Mouse (Mus musculus): ENCODE results near the gene Tgfb2. TPM values are rescaled to one million over a fixed set of nuclear protein-coding genes. Genes with fewer than 3 reads are reported as not detected.

Gene Tgfb2
- 11.0 and 12.2 TPM in 2 replicates for polyA plus RNA-seq (2015; fragmentation: Nextera tagmentation; extraction: Ambion mirVana)

DNA sequence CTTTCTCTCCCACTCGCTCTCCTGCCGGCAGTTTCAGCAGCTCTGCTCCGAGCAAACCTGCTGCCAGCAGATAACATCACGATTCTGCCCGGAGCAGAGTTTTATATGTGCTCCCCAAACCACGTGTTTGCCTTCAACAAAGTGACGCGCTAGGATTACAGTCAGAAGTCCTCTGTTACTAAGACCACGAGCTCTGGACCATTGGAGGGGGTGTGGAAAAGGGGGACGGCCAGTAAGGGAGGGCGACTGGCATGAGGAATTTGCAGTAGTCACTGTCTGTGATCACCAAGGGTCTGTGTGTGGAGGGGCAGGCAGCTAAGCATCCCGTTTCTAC lies at the start of gene Tgfb2:
Gene Tgfb2 (minus strand): TSS at position 75 of the 334 bp plus-strand sequence.
- 4% methylated on average over 12 of the region's 12 CpGs for WGBS
- peak within 1 kb of the TSS; percentile 93 for H3K4me2 ChIP-seq (ENCODE audit: low read depth, low read length)
- H3K4me3 ChIP-seq (ENCODE audit: low read length), result peak within 1 kb of the TSS; percentile 67
- H3K9ac ChIP-seq (ENCODE audit: low read depth, low read length), result peak within 1 kb of the TSS; percentile 76
- peaks cover 23% of the 10 kb centered on the region for H3K4me1 ChIP-seq (ENCODE audit: control insufficient read depth, insufficient read depth, low read length)
- H3K9me3 ChIP-seq (ENCODE audit: control insufficient read depth, low read length), result no peaks in the 10 kb centered on the region
- ATAC-seq, result no peak; the same call in 1 of the 2 replicates
- H3K27ac ChIP-seq (ENCODE audit: low read length), result peak within 1 kb of the TSS; percentile 63
- H3K27me3 ChIP-seq (replicated peaks; ENCODE audit: control insufficient read depth, insufficient read depth, low read length), result no peaks in the 10 kb centered on the region
- H3K36me3 ChIP-seq (ENCODE audit: control insufficient read depth, insufficient read depth, low read length), result no peaks in the 10 kb centered on the region

DNA sequence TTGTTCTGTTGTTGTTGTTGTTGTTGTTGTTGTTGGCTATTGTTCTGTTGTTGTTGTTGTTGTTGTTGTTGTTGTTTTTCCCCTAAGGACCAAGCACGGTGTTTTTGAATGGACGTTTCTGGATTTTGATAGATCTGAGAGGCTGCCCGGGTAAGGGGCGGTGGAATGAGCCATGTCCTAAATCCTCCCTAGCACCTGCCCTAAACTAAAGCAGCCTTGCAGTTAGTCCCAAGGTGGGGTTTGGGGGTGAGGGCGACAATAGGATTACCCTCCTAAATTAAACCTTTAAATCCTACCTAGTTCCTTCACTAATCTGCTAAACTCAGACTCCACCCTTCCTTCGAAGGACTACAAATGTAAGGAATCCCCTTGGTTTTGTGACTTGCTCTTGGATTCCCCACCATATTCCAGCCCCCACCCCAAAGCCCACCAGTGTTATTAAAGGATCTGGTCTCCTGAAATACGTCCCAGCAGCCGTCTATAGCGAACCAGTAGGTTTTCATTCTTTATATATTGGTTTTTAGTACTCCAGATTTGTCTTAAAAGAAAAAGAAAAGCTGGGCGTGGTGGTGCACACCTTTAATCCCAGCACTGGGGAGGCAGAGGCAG lies 44.0 kb upstream of the Tgfb2 start:
- no peaks in the 10 kb centered on the region for H3K27me3 ChIP-seq (replicated peaks; ENCODE audit: control insufficient read depth, insufficient read depth, low read length)
- peak overlapping the region; percentile 54 for H3K4me2 ChIP-seq (ENCODE audit: low read depth, low read length)
- H3K4me1 ChIP-seq (ENCODE audit: control insufficient read depth, insufficient read depth, low read length), result peaks cover 13% of the 10 kb centered on the region
- WGBS, result 36% methylated on average over 10 of the region's 10 CpGs
- H3K9ac ChIP-seq (ENCODE audit: low read depth, low read length), result peak overlapping the region; percentile 88
- peak; percentile 73 for ATAC-seq
- no peaks in the 10 kb centered on the region for H3K36me3 ChIP-seq (ENCODE audit: control insufficient read depth, insufficient read depth, low read length)
- H3K9me3 ChIP-seq (ENCODE audit: control insufficient read depth, low read length), result no peaks in the 10 kb centered on the region
- H3K4me3 ChIP-seq (ENCODE audit: low read length), result peak overlapping the region; percentile 86
- H3K27ac ChIP-seq (ENCODE audit: low read length), result peak overlapping the region; percentile 75

DNA sequence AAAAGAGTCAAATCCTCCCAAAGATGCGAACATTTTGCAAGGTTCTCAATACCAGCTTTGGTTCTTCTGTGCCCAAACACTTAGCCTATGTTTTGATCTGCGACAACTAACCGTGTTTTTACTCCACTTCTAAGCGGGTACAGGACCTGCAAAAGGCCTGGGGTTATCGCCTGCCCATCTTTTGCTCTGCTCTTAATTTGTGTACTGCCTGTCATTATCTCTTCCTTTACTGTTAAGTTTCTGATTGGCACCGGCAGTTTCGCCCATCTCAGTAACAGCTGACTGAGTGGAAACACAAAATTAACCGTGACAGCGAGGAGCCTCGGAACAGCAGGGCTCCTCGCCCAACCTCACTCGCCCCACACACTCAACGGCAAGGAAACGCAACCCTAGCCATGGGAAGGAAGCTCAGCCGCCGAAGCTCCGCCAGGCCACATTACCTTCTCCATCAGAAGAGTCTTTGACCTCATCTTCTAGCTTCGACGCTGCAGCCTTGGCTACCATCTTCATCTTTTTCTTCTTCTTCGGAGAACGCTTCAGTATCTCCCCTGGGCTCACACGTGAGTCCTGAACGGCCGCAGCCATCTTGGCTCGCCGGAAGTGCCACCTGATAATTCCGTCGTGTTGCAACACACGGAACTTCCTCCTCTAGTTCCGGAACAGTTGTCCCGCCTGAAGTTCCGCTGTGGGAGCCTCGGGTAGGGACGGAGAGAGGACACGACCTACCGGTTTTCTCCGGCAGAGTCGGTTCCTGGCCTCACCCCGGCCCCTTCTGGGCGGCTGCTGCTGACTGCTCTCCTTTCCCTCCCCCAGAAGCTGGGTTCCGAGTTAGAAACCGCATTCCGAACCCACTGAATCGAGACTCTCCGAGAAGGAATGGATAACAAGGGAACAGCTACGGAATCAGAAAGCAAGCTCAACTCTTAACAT lies 43.2 kb upstream of the Tgfb2 start, which contains the start of gene Rrp15:
Gene Rrp15 (minus strand): TSS at position 635 of the 930 bp plus-strand sequence.
- Histone ChIP-seq H3K27ac (ENCODE audit: low read length) (peak within 1 kb of the TSS; percentile 75), H3K9me3 (ENCODE audit: control insufficient read depth, low read length) (no peaks in the 10 kb centered on the region), H3K4me2 (ENCODE audit: low read depth, low read length) (peak within 1 kb of the TSS; percentile 60), H3K36me3 (ENCODE audit: control insufficient read depth, insufficient read depth, low read length) (no peaks in the 10 kb centered on the region), H3K4me1 (ENCODE audit: control insufficient read depth, insufficient read depth, low read length) (peaks cover 13% of the 10 kb centered on the region), H3K27me3 (replicated peaks; ENCODE audit: control insufficient read depth, insufficient read depth, low read length) (no peaks in the 10 kb centered on the region), H3K4me3 (ENCODE audit: low read length) (peak within 1 kb of the TSS; percentile 86), H3K9ac (ENCODE audit: low read depth, low read length) (peak within 1 kb of the TSS; percentile 88)
- peak; percentile 98 for ATAC-seq
- WGBS, result under 1% methylated on average over 46 of the region's 46 CpGs

DNA sequence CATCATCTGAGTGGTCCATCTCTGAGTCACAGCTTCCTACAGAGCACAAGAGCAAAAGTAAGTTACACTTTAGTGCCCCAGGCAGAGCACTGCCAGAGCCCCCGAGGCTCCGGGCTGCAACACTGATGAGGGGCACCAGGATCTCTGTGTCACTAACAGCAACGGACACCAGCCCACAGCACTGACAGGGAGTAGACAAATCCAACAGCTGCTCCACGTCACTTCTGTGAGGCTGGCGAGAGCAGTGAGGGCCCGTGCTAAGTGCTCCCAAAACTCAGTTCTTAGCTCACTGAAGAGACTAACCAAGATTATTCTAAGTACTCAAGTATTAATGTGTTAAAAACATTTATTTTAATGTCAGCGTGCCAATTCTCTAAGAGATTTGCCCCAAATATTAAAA lies 34.0 kb upstream of the Tgfb2 start:
- Histone ChIP-seq H3K4me2 (ENCODE audit: low read depth, low read length) (no peak overlapping the region), H3K27ac (ENCODE audit: low read length) (no peak overlapping the region), H3K4me1 (ENCODE audit: control insufficient read depth, insufficient read depth, low read length) (0 out of 2 replicates have a peak, but pooled peaks cover 4% of the 10 kb centered on the region), H3K9me3 (ENCODE audit: control insufficient read depth, low read length) (no peaks in the 10 kb centered on the region), H3K4me3 (ENCODE audit: low read length) (no peak overlapping the region), H3K36me3 (ENCODE audit: control insufficient read depth, insufficient read depth, low read length) (peaks cover 4% of the 10 kb centered on the region; the same call in 1 of the 2 replicates), H3K9ac (ENCODE audit: low read depth, low read length) (no peak overlapping the region), H3K27me3 (replicated peaks; ENCODE audit: control insufficient read depth, insufficient read depth, low read length) (no peaks in the 10 kb centered on the region)
- WGBS, result 71% methylated on average over 7 of the region's 7 CpGs
- ATAC-seq, result no peak

DNA sequence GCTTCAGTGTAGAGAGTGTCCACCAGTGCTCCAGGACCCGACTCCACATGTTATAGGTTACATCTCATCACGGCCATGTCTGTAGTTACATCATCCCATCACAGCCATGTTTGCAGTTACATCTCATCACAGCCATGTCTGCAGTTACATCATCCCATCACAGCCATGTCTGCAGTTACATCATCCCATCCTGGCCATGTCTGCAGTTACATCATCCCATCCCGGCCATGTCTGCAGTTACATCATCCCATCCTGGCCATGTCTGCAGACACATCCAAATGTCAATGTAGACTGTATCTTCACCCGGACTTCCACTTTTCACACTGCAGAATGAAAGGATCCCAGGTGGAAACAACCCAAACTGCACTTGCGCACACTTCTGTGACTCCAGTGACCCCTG lies 29.7 kb upstream of the Tgfb2 start:
- no peak overlapping the region for H3K4me3 ChIP-seq (ENCODE audit: low read length)
- no peaks in the 10 kb centered on the region for H3K9me3 ChIP-seq (ENCODE audit: control insufficient read depth, low read length)
- no peaks in the 10 kb centered on the region for H3K4me1 ChIP-seq (ENCODE audit: control insufficient read depth, insufficient read depth, low read length)
- H3K9ac ChIP-seq (ENCODE audit: low read depth, low read length), result no peak overlapping the region
- H3K27me3 ChIP-seq (replicated peaks; ENCODE audit: control insufficient read depth, insufficient read depth, low read length), result no peaks in the 10 kb centered on the region
- peaks cover 4% of the 10 kb centered on the region; the same call in 1 of the 2 replicates for H3K36me3 ChIP-seq (ENCODE audit: control insufficient read depth, insufficient read depth, low read length)
- H3K27ac ChIP-seq (ENCODE audit: low read length), result no peak overlapping the region
- H3K4me2 ChIP-seq (ENCODE audit: low read depth, low read length), result no peak overlapping the region
- WGBS, result 95% methylated on average over 5 of the region's 5 CpGs
- no peak for ATAC-seq

DNA sequence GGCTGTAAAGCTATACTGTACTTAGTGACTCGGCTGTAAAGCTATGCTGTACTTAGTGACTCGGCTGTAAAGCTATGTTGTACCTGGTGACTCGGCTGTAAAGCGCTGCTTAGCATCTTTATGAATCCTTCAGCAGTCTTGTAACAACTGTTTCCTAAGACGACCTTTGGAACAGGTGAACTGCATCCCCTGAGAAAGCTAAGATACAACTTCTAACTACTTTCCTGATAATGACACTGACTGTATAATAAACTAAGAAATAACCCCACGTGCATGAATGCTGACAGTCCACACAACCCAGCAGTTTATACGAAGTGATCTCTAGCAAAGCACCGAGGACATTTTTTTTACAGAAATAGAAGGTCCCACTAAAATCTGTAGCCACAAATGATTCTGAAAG lies 27.3 kb upstream of the Tgfb2 start:
- WGBS, result 77% methylated on average over 8 of the region's 8 CpGs
- Histone ChIP-seq H3K36me3 (ENCODE audit: control insufficient read depth, insufficient read depth, low read length) (0 out of 2 replicates have a peak, but pooled peaks cover 4% of the 10 kb centered on the region), H3K27ac (ENCODE audit: low read length) (peak overlapping the region; percentile 26; the same call in 1 of the 2 replicates), H3K9ac (ENCODE audit: low read depth, low read length) (no peak overlapping the region), H3K4me1 (ENCODE audit: control insufficient read depth, insufficient read depth, low read length) (no peaks in the 10 kb centered on the region), H3K4me3 (ENCODE audit: low read length) (no peak overlapping the region), H3K9me3 (ENCODE audit: control insufficient read depth, low read length) (no peaks in the 10 kb centered on the region), H3K27me3 (replicated peaks; ENCODE audit: control insufficient read depth, insufficient read depth, low read length) (no peaks in the 10 kb centered on the region), H3K4me2 (ENCODE audit: low read depth, low read length) (no peak overlapping the region)
- peak; percentile 65 for ATAC-seq

DNA sequence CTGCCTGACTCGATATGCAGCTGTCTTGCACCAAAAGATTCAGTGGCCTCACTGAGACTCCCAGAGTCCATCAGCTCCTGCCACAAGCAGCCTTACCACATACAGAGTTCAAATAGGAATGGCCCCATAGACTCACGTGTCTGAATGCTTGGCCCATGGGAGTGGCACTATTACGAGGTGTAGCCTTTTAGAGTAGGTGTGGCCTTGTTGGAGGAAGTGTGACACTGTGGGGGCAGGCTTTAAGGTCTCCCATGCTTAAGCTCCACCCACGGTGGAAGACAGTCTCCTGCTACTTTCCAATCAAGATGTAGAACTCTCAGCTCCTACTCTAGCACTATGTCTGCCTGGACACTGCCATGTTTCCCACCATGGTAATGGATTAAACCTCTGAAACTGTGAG lies 23.0 kb upstream of the Tgfb2 start:
- H3K36me3 ChIP-seq (ENCODE audit: control insufficient read depth, insufficient read depth, low read length), result no peaks in the 10 kb centered on the region; the same call in 1 of the 2 replicates
- H3K27me3 ChIP-seq (replicated peaks; ENCODE audit: control insufficient read depth, insufficient read depth, low read length), result no peaks in the 10 kb centered on the region
- peaks cover 4% of the 10 kb centered on the region; the same call in 1 of the 2 replicates for H3K4me1 ChIP-seq (ENCODE audit: control insufficient read depth, insufficient read depth, low read length)
- no peak overlapping the region for H3K4me3 ChIP-seq (ENCODE audit: low read length)
- ATAC-seq, result peak; percentile 82
- H3K27ac ChIP-seq (ENCODE audit: low read length), result no peak overlapping the region
- 61% methylated on average over 4 of the region's 4 CpGs for WGBS
- H3K9me3 ChIP-seq (ENCODE audit: control insufficient read depth, low read length), result no peaks in the 10 kb centered on the region
- H3K9ac ChIP-seq (ENCODE audit: low read depth, low read length), result no peak overlapping the region
- H3K4me2 ChIP-seq (ENCODE audit: low read depth, low read length), result no peak overlapping the region

DNA sequence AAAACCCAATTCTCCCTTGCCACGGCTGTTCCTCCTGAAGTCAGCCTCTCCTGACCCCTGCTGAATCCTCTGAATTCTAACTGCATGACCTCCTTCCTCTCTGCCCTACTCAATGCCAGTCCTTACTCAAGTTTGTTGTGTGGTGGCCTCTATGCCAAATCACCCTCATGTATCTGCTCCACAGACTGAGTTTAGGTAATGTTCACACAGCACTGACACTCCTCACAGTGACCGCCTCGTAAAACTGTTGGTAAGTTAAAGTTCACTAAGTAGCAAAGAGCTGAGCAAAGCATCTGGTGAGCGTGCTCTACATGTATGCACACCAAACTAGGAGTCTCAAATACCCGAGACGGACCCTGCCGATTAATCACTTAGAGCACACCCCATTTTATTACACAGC lies 20.3 kb upstream of the Tgfb2 start:
- H3K4me3 ChIP-seq (ENCODE audit: low read length), result no peak overlapping the region
- no peaks in the 10 kb centered on the region for H3K9me3 ChIP-seq (ENCODE audit: control insufficient read depth, low read length)
- H3K4me1 ChIP-seq (ENCODE audit: control insufficient read depth, insufficient read depth, low read length), result peaks cover 4% of the 10 kb centered on the region; the same call in 1 of the 2 replicates
- no peaks in the 10 kb centered on the region for H3K27me3 ChIP-seq (replicated peaks; ENCODE audit: control insufficient read depth, insufficient read depth, low read length)
- H3K27ac ChIP-seq (ENCODE audit: low read length), result no peak overlapping the region
- no peaks in the 10 kb centered on the region; the same call in 1 of the 2 replicates for H3K36me3 ChIP-seq (ENCODE audit: control insufficient read depth, insufficient read depth, low read length)
- no peak overlapping the region for H3K4me2 ChIP-seq (ENCODE audit: low read depth, low read length)
- WGBS, result 54% methylated on average over 7 of the region's 7 CpGs
- H3K9ac ChIP-seq (ENCODE audit: low read depth, low read length), result no peak overlapping the region
- peak; percentile 29; the same call in 1 of the 2 replicates for ATAC-seq

DNA sequence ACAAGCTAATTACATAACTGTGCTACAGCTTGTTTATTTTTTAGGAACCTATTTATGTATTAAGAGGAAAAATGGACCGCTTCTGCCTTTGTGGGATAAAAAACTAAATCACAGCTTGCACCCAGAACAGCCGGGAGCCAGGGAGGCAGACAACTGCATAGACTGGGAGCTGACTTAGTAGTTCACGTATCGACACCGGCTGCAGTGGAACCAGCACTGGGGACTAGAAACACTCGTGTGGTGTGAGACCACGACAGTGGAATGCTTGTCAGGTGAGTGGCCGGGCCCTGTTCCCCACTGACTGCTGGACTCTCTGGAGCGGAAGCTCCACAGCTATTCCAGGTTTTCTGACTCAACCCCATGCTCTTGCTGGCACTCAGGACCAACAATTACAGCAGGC lies 16.5 kb upstream of the Tgfb2 start:
- H3K27ac ChIP-seq (ENCODE audit: low read length), result no peak overlapping the region
- H3K4me3 ChIP-seq (ENCODE audit: low read length), result no peak overlapping the region
- H3K4me1 ChIP-seq (ENCODE audit: control insufficient read depth, insufficient read depth, low read length), result peaks cover 4% of the 10 kb centered on the region; the same call in 1 of the 2 replicates
- 85% methylated on average over 9 of the region's 9 CpGs for WGBS
- no peaks in the 10 kb centered on the region for H3K27me3 ChIP-seq (replicated peaks; ENCODE audit: control insufficient read depth, insufficient read depth, low read length)
- no peaks in the 10 kb centered on the region for H3K9me3 ChIP-seq (ENCODE audit: control insufficient read depth, low read length)
- H3K36me3 ChIP-seq (ENCODE audit: control insufficient read depth, insufficient read depth, low read length), result peaks cover 10% of the 10 kb centered on the region
- no peak overlapping the region for H3K4me2 ChIP-seq (ENCODE audit: low read depth, low read length)
- no peak overlapping the region for H3K9ac ChIP-seq (ENCODE audit: low read depth, low read length)
- ATAC-seq, result no peak

Data from intestine, embryonic 16.5 days (tissue).